Mouse (Mus musculus) heart, embryonic 13.5 days (tissue): ENCODE data around the gene Taco1. TPM values are rescaled to one million over a fixed set of nuclear protein-coding genes. Genes with fewer than 3 reads are reported as not detected.

ENCODE experiments used
- ATAC-seq: fragments of 200-750 bp; cut with Nextera tagmentation; 2 replicates; pipeline ENCODE4 v1.8.0; 2017; ENCODE audit warnings: moderate TSS enrichment; ENCODE audit not compliant: insufficient number of reproducible peaks, low FRiP score, low TSS enrichment; ENCODE audit errors: extremely low read depth
- H3K27ac ChIP-seq: fragments of 300-500 bp; sonication (generic); replicated peaks from 2 replicates; pipeline ENCODE4 v1.5.1; 2015; ENCODE audit warnings: moderate library complexity, mild to moderate bottlenecking, inconsistent platforms
- H3K27me3 ChIP-seq: fragments of 300-500 bp; sonication (generic); replicated peaks from 2 replicates; pipeline ENCODE4 v1.6.1; 2015; ENCODE audit warnings: mild to moderate bottlenecking, inconsistent platforms
- H3K36me3 ChIP-seq: fragments of 300-500 bp; sonication (generic); 2 replicates; pipeline ENCODE4 v1.6.1; 2015; ENCODE audit warnings: mild to moderate bottlenecking, inconsistent platforms
- H3K4me1 ChIP-seq: fragments of 300-500 bp; sonication (generic); 2 replicates; pipeline ENCODE4 v1.6.1; 2015; ENCODE audit warnings: inconsistent platforms
- H3K4me2 ChIP-seq: fragments of 300-500 bp; sonication (generic); 2 replicates; pipeline ENCODE4 v1.6.1; 2015; ENCODE audit warnings: inconsistent platforms, mild to moderate bottlenecking, moderate library complexity
- H3K4me3 ChIP-seq: fragments of 300-500 bp; sonication (generic); 2 replicates; pipeline ENCODE4 v1.5.1; 2015; ENCODE audit warnings: moderate library complexity, mild to moderate bottlenecking, inconsistent platforms
- H3K9ac ChIP-seq: fragments of 300-500 bp; sonication (generic); 2 replicates; pipeline ENCODE4 v1.6.1; 2015; ENCODE audit warnings: inconsistent platforms, mild to moderate bottlenecking, moderate library complexity
- H3K9me3 ChIP-seq: fragments of 300-500 bp; sonication (generic); 2 replicates; pipeline ENCODE4 v1.6.1; 2016; ENCODE audit warnings: inconsistent platforms
- WGBS: fragments of 180-500 bp; shearing (Covaris S2); methylation state at CpG from one replicate; pipeline ENCODE4 v1.1.7; 2015; ENCODE audit warnings: mixed read lengths; 5-methylcytosine and 5-hydroxymethylcytosine counted together
- polyA plus RNA-seq: library from polyadenylated mRNA; unstranded; fragments of >200 nt; fragmentation: Nextera tagmentation; extraction: Ambion mirVana; gene quantifications from 2 replicates; pipeline ENCODE4 v1.2.1, GENCODE M21; 2015

Taco1 gene
- polyA plus RNA-seq, 1 experiment from 2014 or later, result 9.0 TPM

DNA sequence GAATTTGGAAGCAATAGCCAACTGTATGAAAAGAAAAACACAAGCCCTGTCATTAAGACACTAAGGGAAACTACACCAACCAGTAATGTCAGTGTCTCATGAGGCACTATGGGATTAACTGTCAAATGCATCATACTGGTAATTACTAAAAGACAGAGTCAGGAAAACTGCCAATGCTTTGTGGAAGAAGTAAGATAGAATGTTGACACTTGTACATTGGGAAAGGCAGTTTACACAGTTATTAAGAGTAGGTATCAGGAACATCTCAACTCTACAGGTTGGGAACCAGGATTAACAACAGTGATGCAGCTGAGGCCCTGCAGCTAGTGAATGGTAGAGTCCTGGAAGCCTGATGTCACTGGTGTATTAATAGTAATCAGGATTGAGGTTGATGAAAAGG lies 21.5 kb upstream of the Taco1 start:
- Histone ChIP-seq H3K27ac (no peak overlapping the region), H3K27me3 (no peaks in the 10 kb centered on the region), H3K4me2 (no peak overlapping the region), H3K4me3 (no peak overlapping the region), H3K9ac (no peak overlapping the region), H3K9me3 (no peaks in the 10 kb centered on the region), H3K36me3 (peaks cover 32% of the 10 kb centered on the region), H3K4me1 (peaks cover 12% of the 10 kb centered on the region; the same call in 1 of the 2 replicates)
- no peak for ATAC-seq

DNA sequence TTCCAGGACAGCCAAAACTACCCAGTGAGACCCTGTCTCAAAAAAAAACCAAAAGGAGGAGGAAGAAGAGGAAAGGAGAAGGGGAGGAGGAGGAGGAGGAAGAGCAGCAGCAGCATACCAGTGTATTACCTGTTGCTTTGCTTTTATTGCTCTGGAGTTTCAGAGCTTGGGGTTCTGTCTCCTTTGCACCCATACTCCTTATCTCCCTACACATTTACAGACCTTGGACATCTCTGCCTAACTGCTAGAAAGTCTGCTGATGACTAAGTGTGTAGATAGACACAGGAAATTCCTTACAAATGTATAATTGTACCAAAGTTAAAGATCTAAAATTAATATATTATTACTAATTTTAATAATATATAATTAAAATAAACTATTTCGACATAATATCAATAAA lies 20.6 kb upstream of the Taco1 start:
- no peak overlapping the region for H3K9ac ChIP-seq
- no peak overlapping the region for H3K4me3 ChIP-seq
- H3K4me2 ChIP-seq, result no peak overlapping the region
- H3K4me1 ChIP-seq, result peaks cover 7% of the 10 kb centered on the region; the same call in 1 of the 2 replicates
- no peak overlapping the region for H3K27ac ChIP-seq
- no peak for ATAC-seq
- H3K27me3 ChIP-seq, result no peaks in the 10 kb centered on the region
- H3K36me3 ChIP-seq, result peaks cover 37% of the 10 kb centered on the region
- no peaks in the 10 kb centered on the region for H3K9me3 ChIP-seq
- 73% methylated on average over 1 of the region's 1 CpGs for WGBS

- 92% methylated on average over 3 of the region's 3 CpGs for WGBS
- no peak for ATAC-seq
- no peak overlapping the region for H3K4me2 ChIP-seq
Observed at GRCm38 (mm10) chr11:106045780-106046179, 20.1 kb upstream of the Taco1 start.

GRCm38 (mm10) chr11:106046584-106046983 lies 19.3 kb upstream of the Taco1 start:
- WGBS, result 79% methylated on average over 9 of the region's 9 CpGs
- no peak for ATAC-seq
- Histone ChIP-seq H3K4me2 (no peak overlapping the region), H3K4me1 (peaks cover 7% of the 10 kb centered on the region; the same call in 1 of the 2 replicates), H3K27me3 (no peaks in the 10 kb centered on the region), H3K36me3 (peaks cover 50% of the 10 kb centered on the region), H3K9me3 (no peaks in the 10 kb centered on the region), H3K27ac (no peak overlapping the region), H3K4me3 (no peak overlapping the region), H3K9ac (no peak overlapping the region)

More at GRCm38 (mm10) chr11:106045780-106046179, 20.1 kb upstream of the Taco1 start:
- Histone ChIP-seq H3K4me1 (peaks cover 7% of the 10 kb centered on the region; the same call in 1 of the 2 replicates), H3K27me3 (no peaks in the 10 kb centered on the region), H3K9me3 (no peaks in the 10 kb centered on the region), H3K9ac (no peak overlapping the region), H3K4me3 (no peak overlapping the region), H3K27ac (no peak overlapping the region), H3K36me3 (peaks cover 42% of the 10 kb centered on the region)

GRCm38 (mm10) chr11:106053921-106054320 lies 11.9 kb upstream of the Taco1 start:
- H3K4me2 ChIP-seq, result no peak overlapping the region
- H3K27me3 ChIP-seq, result no peaks in the 10 kb centered on the region
- peaks cover 100% of the 10 kb centered on the region for H3K36me3 ChIP-seq
- no peak for ATAC-seq
- H3K27ac ChIP-seq, result no peak overlapping the region
- WGBS, result 90% methylated on average over 2 of the region's 2 CpGs
- no peak overlapping the region for H3K9ac ChIP-seq
- no peaks in the 10 kb centered on the region for H3K9me3 ChIP-seq
- no peak overlapping the region for H3K4me3 ChIP-seq
- H3K4me1 ChIP-seq, result no peaks in the 10 kb centered on the region

DNA sequence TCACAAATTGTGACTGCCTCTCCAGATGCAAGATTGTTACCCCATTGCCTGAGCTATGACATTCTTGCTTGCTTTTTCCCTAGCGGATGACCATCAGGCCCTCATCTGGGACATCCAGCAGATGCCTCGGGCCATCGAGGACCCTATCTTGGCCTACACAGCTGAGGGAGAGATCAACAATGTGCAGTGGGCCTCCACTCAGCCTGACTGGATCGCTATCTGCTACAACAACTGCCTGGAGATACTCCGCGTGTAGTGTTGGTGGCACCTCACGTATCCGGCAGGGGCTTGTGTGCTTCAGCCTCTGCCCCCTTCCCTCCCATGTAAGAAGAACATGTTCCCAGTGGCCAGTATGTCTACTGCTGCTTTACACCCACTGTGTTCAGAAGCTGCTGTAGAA lies 11.3 kb upstream of the Taco1 start:
- H3K36me3 ChIP-seq, result peaks cover 100% of the 10 kb centered on the region
- no peak overlapping the region for H3K9ac ChIP-seq
- no peaks in the 10 kb centered on the region for H3K27me3 ChIP-seq
- 87% methylated on average over 8 of the region's 8 CpGs for WGBS
- H3K4me2 ChIP-seq, result no peak overlapping the region
- no peaks in the 10 kb centered on the region for H3K9me3 ChIP-seq
- no peaks in the 10 kb centered on the region for H3K4me1 ChIP-seq
- no peak overlapping the region for H3K27ac ChIP-seq
- no peak overlapping the region for H3K4me3 ChIP-seq
- ATAC-seq, result no peak

DNA sequence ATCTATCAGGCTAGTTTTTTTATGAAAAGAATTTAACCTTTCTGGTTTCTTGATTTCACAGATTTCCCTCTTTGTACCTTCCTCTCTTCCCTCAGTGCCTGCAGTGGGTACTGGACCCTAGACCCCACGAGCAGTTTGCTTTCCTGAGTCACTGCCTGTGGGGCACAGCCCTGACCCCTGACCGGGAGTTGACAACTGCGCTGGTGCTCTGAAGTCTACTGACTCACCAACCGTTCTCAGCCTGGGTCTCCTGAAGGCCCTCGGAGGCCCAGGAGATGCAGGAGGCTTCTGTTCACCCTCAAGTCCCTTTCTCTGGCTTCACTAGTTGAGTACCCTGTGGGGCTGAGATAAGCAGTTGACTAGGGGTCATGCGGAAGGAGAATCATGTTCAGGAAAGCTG lies 10.5 kb upstream of the Taco1 start:
- 84% methylated on average over 6 of the region's 6 CpGs for WGBS
- no peaks in the 10 kb centered on the region for H3K4me1 ChIP-seq
- no peak for ATAC-seq
- peaks cover 100% of the 10 kb centered on the region for H3K36me3 ChIP-seq
- H3K4me2 ChIP-seq, result no peak overlapping the region
- no peak overlapping the region for H3K9ac ChIP-seq
- H3K27ac ChIP-seq, result no peak overlapping the region
- H3K27me3 ChIP-seq, result no peaks in the 10 kb centered on the region
- no peaks in the 10 kb centered on the region for H3K9me3 ChIP-seq
- H3K4me3 ChIP-seq, result no peak overlapping the region

DNA sequence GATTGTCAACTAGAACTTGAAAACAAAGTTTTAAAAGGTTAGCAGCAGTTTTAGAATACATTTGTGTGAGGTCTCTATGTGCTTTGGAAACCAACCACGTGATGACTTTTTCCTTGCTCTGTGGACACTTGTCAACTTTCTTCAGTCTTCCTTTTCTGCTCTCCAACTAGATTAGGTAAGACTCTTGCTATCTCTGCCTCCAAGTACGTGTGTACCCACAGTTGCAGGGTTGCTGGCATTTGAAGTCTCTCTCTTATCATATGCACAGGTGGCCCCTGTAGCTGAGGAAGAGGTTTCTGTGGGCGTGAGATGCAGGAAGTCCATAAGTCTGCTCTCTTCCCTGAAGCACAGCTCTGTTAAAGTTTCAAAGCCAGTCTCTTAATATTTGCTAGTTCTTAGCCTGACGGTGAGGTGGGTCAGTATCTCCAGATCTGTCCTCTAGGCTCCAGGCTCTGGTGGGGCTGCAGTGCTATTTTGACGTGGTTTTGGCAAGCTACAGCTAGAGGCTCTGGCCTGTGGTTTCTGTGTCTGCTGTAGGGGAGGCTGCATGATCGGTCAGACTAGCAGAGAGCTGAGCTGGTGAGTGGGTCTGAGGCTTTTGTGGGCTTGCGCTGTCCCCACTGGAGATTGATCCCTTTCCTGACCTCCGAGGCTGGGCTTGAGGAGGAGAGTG lies 8.9 kb upstream of the Taco1 start:
- Histone ChIP-seq H3K9me3 (no peaks in the 10 kb centered on the region), H3K27me3 (no peaks in the 10 kb centered on the region), H3K4me3 (no peak overlapping the region), H3K9ac (no peak overlapping the region), H3K4me2 (no peak overlapping the region), H3K27ac (no peak overlapping the region), H3K36me3 (peaks cover 84% of the 10 kb centered on the region), H3K4me1 (no peaks in the 10 kb centered on the region)
- no peak for ATAC-seq
- WGBS, result 85% methylated on average over 8 of the region's 8 CpGs

DNA sequence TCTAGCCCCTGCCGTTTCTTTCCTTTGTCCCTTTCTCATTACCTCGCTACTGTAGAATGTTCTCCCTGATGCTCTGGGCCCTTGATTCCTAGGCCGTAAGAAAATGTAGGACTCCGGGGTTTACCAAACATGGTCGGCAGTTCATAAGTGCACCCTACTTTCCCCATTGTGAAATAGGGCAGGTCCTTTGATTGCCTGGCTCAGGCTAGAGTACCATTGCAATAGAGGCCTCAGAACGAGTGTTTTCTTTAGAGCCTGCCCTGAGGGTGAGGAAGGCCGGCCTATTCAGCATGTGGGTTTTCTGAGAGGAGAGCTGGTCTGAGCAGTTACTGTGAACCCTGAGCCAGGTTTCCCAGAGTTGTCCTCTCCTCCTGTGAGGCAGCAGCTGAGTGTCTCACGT lies 7.8 kb upstream of the Taco1 start:
- Histone ChIP-seq H3K27ac (no peak overlapping the region), H3K27me3 (no peaks in the 10 kb centered on the region), H3K4me1 (no peaks in the 10 kb centered on the region), H3K4me3 (no peak overlapping the region), H3K4me2 (no peak overlapping the region), H3K9ac (no peak overlapping the region), H3K9me3 (no peaks in the 10 kb centered on the region), H3K36me3 (peaks cover 73% of the 10 kb centered on the region)
- WGBS, result 74% methylated on average over 8 of the region's 8 CpGs
- ATAC-seq, result no peak

DNA sequence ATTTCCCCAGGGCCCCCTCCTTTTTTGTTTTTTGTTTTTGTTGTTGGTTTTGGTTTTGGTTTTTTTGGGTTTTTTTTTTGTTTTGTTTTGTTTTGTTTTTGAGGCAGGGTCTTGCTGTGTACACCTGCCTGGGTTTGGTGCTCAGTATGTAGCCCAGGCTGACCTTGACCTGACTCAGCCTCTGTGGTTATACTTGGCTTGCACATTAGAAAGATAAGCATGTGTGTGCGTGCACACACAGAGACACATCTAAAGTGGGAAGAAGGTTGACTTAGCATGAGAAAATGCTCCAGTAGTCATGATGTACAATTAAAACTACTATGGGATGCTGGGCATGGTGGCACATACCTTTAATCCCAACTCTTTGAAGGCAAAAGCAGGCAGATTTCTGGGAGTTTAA lies 5.3 kb upstream of the Taco1 start:
- no peak overlapping the region for H3K9ac ChIP-seq
- no peak overlapping the region for H3K4me3 ChIP-seq
- 80% methylated on average over 1 of the region's 1 CpGs for WGBS
- no peaks in the 10 kb centered on the region for H3K9me3 ChIP-seq
- H3K27me3 ChIP-seq, result no peaks in the 10 kb centered on the region
- H3K27ac ChIP-seq, result no peak overlapping the region
- peaks cover 48% of the 10 kb centered on the region for H3K36me3 ChIP-seq
- no peak overlapping the region for H3K4me2 ChIP-seq
- no peak for ATAC-seq
- H3K4me1 ChIP-seq, result no peaks in the 10 kb centered on the region

DNA sequence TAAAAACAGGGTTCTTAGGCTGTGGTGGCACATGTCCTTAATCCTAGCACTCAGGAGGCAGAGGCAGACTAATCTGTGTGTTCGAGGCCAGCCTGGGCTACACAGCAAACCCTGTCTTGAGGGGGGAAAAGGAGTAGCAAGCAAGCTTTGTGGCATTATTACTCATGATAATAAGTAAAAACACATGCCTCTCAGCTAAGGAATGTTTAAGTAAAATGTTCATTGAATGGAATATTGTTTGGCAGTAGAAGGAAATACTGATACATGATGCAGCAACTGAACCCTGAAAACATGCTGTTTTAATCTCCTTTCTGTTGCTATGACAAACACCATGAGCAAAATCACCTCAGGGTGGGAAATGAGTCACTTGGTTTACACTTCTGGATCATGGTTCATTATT lies 4.5 kb upstream of the Taco1 start:
- ATAC-seq, result no peak
- H3K9me3 ChIP-seq, result no peaks in the 10 kb centered on the region
- no peak overlapping the region for H3K9ac ChIP-seq
- peaks cover 40% of the 10 kb centered on the region for H3K36me3 ChIP-seq
- no peaks in the 10 kb centered on the region for H3K4me1 ChIP-seq
- H3K27ac ChIP-seq, result no peak overlapping the region
- no peak overlapping the region for H3K4me3 ChIP-seq
- H3K27me3 ChIP-seq, result no peaks in the 10 kb centered on the region
- H3K4me2 ChIP-seq, result no peak overlapping the region
- WGBS, result 79% methylated on average over 1 of the region's 1 CpGs

GRCm38 (mm10) chr11:106063756-106064155 lies 2.1 kb upstream of the Taco1 start:
- Histone ChIP-seq H3K9me3 (no peaks in the 10 kb centered on the region), H3K36me3 (peaks cover 16% of the 10 kb centered on the region), H3K27me3 (no peaks in the 10 kb centered on the region), H3K4me1 (peaks cover 11% of the 10 kb centered on the region), H3K27ac (no peak overlapping the region), H3K9ac (no peak overlapping the region), H3K4me3 (no peak overlapping the region), H3K4me2 (no peak overlapping the region)
- WGBS, result 77% methylated on average over 5 of the region's 5 CpGs
- no peak for ATAC-seq
